Mouse (Mus musculus): Measurements from ENCODE around the gene Gatad2b.

Gene Gatad2b

DNA sequence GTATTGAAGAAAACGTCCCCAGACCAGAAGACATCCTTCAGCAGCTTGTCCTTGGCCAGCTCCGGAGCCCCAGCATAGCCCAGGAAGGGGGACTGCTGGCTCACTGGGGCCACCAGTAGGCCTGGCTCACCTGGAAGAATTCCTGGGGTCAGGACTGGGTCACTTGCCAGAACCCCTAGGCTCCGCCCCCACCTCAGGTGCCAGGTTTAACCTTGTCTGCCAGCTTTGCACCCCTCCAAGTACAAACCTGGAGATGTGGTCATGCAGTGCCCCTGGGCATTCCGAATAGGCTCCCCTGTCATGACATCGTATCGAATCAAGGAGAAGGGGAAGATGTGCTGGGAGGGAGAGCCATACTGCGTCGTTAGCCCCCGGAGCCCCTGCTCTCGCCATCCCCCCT, 93.8 kb downstream of the Gatad2b start:
- no peak for DNase-seq

DNA sequence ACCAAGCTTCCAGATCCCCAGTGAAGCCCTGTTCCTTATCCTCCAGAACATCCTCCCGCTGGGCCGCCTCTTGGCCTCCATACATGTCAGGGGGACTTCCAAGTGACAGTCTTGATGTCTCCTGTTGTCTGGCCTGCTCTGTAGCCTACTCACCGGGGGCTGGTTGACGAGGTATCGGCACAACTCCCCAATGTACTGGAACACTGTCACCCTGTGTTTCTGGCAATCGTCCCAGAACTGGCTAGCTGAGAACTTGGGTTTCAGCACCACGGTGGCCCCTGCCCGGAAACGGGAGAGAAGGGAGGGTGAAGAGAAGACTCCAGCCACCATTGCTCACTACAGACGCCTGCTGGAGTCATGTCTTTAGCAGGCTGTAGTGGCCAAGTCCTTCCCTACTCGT, 94.5 kb downstream of the Gatad2b start:
- DNase-seq = no peak

DNA sequence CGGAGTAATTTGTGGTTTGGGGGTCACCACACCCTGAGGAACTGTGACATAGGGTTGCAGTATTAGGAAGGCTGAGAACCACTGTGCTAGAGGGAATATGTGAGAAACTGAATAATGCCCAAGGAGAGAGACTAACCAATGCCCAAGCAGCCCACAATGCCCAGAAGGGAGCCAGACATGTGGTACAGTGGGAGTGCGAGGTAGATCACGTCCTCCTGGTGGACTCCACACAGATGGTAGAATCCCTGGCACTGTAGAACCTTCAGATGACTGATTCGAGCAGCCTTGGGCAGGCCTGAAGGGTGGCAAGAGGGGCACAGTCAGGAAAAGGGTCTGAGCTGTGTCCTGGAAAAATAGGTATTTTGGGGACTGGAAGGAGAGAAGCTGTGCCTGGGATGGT, 95.2 kb downstream of the Gatad2b start:
- DNase-seq = no peak

DNA sequence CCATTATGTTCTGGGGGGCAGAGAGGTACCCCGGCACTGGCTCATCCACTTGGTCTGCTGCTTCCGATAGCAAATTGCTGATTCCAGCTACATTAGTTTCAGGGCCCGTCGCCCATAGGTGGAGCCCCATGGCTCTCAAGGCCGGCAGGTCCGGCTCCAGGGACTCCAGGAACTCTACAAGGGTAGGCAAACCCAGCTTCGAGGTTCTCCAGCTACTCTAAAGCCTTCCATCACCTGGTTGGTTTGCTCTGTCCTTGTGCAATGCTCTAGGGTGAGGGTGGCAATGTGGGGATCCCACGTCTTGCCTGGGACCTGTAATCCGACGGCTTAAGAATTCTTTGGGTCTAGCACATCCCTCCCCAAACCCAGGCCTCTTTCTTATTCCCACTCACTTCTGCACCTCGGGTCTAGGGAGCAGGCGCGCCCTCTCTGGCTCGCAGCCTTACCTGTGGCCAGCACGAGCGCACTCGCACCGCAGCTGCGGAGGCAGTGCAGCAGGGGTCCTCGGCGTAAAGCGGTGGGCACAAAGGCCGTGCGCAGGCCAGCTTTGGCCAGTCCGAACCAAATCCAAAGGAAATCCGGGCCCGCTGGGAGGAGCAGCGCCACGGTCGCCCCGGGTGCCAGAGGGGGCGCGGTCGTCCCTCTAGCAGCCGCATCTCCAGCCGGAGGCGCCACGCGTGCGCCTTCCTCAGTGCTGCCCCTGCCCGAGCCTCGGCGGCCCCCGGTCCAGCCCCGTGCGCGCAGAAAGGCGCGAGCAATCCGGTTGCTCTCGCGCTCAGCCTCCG, 95.9 kb downstream of the Gatad2b start:
- DNase-seq = peak; percentile 80

DNA sequence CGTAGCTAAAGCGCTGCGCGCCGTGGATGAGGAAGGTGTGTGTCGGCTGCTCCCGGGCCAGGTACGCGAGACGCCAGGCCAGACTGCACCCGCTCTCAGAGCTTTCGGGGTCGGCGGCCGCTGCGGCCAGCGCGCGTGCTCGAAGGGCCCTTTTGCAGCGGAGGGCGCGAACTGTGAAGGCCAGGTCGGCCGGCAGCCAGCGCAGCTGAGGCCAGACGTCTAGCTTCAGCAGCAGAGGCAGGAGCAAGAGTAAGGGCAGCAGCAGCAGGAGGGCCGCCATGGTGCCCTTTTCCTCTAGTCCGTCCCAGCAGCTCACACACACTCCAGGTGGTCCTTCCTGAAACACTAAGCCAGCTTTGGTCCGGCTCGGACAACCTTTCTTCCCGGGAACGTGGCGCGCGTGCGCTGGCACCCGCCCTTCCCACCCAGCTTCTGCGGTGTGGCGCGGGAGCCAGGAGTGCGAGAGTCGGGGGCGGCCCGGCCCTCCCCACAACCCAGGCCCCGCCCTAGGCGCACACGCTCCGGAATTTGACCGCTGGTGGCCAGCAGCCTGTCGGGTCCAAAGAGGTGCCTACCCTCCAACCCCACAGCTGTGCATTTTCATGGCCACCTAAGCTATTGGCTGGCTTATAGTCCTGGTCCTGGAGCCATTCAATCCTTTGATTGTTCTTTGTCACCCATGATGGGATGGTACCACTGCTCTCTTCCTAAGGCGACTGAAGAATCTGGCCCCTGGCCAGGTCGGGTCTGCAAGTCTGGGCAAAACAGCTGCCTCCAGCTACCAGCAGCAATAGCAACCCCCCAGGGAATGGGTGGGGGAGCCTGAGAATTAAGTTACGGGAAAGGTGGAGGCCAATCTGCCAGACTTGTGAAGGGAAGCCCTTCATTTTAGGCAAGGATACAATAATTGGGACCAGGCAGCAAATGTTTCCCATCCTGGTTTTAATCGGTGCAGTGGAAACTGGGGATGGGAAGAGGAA, 96.8 kb downstream of the Gatad2b start, which contains the start of gene Slc27a3:
Gene Slc27a3, minus strand, starts transcription at position 428 of the 980 bp plus-strand sequence.
- DNase-seq = peak; percentile 74

DNA sequence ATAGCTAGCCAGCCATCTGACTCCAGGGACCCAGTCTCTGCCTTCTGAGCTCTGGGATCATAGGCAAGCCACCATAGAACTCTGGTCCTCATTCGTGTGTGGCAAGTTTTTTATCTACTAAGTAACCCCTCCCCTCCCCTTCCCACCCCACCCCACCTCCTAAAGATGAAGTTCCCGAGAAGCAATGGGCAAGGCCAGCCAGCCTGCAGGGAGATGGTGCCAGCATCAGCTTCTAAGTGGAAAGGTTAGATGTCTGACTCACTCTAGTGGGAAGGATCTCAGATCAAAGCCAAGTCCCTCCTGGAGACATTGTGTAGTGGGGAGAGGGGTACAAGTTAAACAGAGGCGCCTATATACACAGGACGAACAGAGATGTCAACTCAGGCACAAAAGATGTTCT, 98.0 kb downstream of the Gatad2b start:
- DNase-seq = no peak

DNA sequence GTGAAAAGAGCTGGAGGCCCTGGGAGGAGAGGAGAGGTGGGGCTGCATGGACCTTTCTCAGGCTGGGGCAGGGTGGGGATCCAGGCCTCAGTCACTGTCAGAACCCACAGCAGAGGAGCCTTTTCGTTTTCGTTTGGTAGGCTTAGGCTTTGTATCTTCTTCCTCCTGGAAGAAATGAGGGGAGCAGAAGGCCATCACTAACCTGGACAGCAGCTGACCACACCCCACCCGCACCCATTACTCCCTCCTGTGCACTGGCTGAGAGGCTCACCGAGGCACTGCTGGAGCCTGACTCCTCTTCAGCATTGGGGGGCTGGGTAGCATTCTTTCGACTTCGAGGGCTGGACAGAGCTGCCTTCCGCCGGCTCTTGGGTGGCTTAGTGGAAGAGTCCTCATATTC, 99.0 kb downstream of the Gatad2b start:
- DNase-seq = no peak

DNA sequence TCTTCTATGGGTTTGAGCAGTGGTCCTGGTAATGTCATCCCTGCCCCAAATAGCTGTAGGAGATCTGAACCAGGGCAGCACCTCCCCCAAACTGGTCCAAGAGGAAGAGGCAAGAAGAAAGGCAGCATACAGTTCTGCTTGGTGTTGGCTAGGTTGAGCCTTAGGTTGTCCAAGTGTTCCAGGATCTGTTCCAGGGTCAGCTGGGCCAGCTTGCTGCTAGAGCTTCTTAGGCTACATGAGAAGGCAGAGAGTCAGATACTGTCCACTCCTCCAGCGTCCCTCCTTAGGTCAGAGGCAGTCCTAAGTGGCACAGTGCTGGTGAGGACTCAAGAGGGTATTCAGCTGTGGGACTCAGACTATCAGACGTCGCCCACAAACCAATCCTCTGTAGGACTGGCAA, 99.7 kb downstream of the Gatad2b start:
- no peak for DNase-seq

DNA sequence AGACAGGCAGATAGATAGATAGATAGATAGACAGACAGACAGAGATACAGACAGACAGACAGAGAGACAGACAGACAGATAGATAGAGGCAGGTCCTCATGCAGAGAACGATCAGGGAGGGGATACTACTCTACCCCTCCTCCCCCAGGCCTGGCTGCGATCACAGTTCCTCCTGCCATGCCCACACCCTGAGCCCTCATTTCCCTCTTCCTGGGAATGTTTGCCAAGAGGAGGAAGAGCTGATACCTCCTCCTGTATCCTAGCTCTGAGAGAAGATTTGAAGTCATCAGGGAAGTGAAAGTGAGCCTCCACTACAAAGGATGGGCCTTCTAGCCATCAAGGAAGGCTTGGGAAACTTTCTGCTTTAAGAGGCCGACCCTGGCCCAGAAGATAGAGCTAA, 102.7 kb downstream of the Gatad2b start:
- DNase-seq = no peak

DNA sequence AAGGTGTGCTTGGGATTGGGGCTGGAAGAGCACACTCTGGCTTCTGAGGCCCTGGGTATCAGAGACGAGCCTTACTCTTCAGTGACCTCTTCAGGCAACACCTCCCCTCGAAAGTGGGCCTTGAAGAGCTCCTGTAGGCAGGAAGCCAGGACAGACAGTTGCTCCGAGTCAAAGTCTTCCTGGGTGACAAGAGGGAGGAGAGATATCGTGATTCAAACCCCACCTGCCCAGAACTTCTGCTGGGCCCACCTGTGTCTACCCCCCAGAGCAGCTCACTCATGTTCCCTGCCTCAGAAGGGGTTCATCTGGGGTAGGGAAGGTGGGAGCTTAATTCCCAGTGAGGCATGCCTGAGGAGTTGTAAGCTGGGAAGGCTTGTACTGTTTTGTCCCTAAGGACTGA, 108.0 kb downstream of the Gatad2b start:
- DNase-seq = no peak

DNA sequence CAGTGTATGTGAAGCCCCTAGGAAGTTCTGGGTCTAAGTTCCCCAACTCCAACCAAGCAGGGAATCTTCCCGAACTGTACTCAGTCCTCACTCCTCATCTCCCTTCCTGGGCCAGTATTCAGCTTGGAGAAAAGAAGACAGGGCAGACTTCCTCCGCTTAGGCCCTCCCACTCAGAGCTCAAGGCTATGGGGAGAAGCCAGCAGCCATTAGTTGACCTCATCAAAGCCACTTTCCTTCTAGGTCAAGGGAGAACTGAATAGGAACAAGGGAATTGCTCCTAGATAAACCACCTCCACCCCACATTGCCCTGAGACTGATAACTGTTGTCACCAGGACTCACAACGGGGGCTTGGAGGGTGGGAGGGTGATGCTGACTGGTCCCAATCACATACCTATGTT, 111.1 kb downstream of the Gatad2b start:
- no peak for DNase-seq

DNA sequence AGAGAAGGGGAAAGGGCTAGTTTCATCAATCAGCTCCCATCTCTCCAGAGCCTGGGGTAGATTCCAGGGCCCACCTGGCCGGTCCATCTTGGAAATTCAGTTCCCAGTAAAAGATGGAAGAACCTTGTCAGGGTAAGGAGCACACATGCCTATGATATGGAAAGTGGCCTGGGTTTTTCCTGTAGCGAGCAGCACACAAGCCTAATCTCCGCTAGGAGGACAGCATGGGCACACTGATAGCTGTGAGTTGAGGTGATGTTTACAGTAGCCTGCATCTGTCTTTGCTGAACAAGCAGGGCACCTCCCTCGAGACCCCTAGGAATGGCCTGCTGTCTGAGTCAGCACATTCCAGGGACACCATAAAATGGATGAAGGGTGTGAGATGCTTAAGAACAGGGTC, 111.6 kb downstream of the Gatad2b start:
- DNase-seq = no peak

DNA sequence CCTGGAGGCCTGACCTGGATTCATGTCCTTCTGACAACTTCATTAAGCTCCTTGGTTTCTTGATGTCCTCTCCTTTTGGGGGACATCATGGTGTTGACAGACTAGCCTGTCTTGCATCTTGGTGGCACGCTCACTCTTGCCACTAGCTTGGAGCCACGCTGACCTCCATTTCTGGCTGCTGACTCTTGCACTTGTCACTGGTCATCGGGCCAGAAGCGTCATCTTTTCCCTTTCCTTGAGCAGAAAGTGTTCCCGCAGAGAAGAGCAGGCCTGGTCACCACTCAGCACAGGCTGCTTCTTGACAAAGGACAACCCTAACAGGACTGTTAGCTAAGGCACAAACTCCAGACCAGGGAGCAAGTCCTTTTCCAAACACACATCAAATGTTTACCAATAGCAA, 113.4 kb downstream of the Gatad2b start:
- DNase-seq = no peak

DNA sequence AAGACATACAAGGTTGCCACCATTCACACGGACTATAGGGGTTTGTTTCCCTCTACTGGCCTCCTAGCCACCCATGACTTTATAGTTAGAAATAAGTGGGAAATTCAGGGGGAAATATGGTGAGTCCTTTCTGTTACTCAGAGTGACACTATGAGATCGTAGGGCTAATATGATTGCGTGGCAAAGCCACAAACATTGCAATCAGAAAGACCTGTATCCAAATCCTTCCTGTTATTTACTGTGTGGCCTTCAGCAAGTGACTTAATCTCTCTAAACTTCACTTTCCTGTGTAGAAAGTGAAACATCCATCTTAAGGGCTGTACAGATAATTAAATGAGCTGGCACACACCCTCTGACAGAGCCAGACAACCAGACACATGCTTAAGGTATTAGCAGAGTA, 115.7 kb downstream of the Gatad2b start:
- no peak for DNase-seq

DNA sequence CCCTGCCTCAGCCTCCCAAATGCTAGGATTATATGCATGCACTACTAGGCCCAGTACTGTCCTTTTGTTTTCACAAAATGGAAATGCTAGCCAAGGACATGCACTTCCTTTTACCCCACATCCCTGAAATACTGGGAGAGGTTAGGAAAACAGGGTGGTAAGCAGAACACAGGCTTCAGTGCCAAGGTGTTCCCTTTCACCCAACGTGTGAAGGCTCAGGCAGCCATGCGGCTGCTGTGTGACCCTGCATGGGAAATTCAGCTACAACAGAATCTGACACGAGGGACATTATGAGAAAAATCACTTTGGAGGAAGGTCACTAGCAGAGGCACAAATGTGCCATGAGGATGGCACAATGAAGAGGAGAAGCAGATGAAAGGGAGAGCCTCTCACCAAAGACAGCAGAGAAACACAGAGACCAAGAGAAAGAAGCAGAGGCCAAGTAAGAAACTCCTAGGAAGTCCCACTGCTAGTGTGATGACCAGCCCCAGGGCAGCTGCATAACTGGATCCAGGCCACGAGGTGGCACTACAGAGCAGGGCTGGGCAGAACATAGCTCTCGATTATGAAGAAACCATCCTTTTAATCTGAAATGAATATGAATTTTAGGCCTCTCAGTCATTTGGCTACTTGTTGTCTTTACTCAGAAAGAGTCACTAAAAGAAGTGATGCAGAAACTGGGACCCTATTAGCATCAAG, 119.5 kb downstream of the Gatad2b start:
- DNase-seq = peak; percentile 66

DNA sequence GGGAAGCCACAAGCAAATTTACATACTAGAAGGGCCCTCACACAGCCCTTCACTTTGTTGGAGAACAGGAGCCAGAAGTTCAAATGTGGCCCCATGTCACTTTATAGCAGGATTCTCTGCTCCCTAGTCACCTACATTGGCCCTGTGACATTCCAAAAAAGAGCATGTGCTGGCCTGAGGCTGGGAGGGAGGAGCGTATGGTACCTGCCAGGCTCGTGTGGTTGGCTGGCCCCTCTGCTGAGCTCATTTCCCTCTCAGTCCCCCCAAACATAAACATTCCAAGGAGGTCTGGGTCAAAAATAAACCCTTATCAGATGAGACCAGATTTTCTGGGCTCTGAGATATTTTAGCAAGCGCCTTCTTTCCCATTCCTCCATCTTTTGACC, 120.0 kb downstream of the Gatad2b start:
- no peak for DNase-seq

All from retina, postnatal 1 day (tissue).